Mouse (Mus musculus) heart, postnatal 36 days (tissue): Measurements from ENCODE around the gene Gfap. TPM values are rescaled to one million over a fixed set of nuclear protein-coding genes. Genes with fewer than 3 reads are reported as not detected.

Source experiments
- DNase-seq, 2 experiments: peaks; one replicate each; pipeline ENCODE4 v3.0.0; 2021 to 2022
- intact Hi-C: fragments of 180-260 bp; cut with DNase I; formaldehyde crosslinking; loops from one replicate; pipeline ENCODE4 v1.15.1; 2025
- total RNA-seq, 2 experiments: library from RNA; stranded (reverse); gene quantifications; 2 replicates each; pipeline ENCODE4 v1.2.3; 2021

Gene Gfap
- total RNA-seq, 2 experiments from 2014 or later: 0.19 to 0.31 TPM

GRCm38 (mm10) chr11:102851883-102852282, 48.8 kb downstream of the Gfap start:
- peak; percentile 70 to 85 for DNase-seq
- intact Hi-C loops: loop anchor here (1.0 to 2.0 kb wide), 2 partner anchors 33 to 78 kb away; partner anchors contain the start of gene Gjc1

GRCm38 (mm10) chr11:102845926-102846325, 54.8 kb downstream of the Gfap start:
- intact Hi-C loops: no loop called here
- no peak for DNase-seq

- intact Hi-C loops: no loop called here
- no peak for DNase-seq
Measured at GRCm38 (mm10) chr11:102838616-102839150, 62.0 kb downstream of the Gfap start.

- intact Hi-C loops: no loop called here
- no peak for DNase-seq
Measured at GRCm38 (mm10) chr11:102838126-102838525, 62.6 kb downstream of the Gfap start.

- intact Hi-C loops: no loop called here
Measured at GRCm38 (mm10) chr11:102837385-102837784, 63.3 kb downstream of the Gfap start.

More at GRCm38 (mm10) chr11:102837385-102837784, 63.3 kb downstream of the Gfap start:
- no peak for DNase-seq

Other genes starting within 250 kb of the Gfap start
- gene Meioc, start 237.2 kb downstream of the Gfap start, total RNA-seq: not detected
- 10 to 100 TPM; 19.6 to 24.9 TPM for gene Ccdc43, start 203.1 kb downstream of the Gfap start, total RNA-seq
- 1 to 10 TPM; 4.1 to 6.2 TPM for gene Adam11, start 139.5 kb downstream of the Gfap start, total RNA-seq
- gene Gjc1, start 81.2 kb downstream of the Gfap start, total RNA-seq: 10 to 100 TPM; 23.6 to 33.0 TPM
- gene Higd1b, start 65.1 kb downstream of the Gfap start, total RNA-seq: 10 to 100 TPM; 12.7 to 17.0 TPM
- gene Eftud2, start 19.9 kb downstream of the Gfap start, total RNA-seq: 10 to 100 TPM; 32.7 to 37.9 TPM
- gene Ccdc103, start 19.7 kb downstream of the Gfap start, total RNA-seq: not detected
- not detected for gene Fam187a, start 15.7 kb downstream of the Gfap start, total RNA-seq
- gene Kif18b, start 24.2 kb upstream of the Gfap start, total RNA-seq: under 1 TPM; 0.42 to 0.79 TPM
- not detected for gene C1ql1, start 45.8 kb upstream of the Gfap start, total RNA-seq
- 10 to 100 TPM; 65.2 to 68.7 TPM for gene Nmt1, start 127.3 kb upstream of the Gfap start, total RNA-seq
- 10 to 100 TPM; 70.4 to 81.3 TPM for gene Dcakd, start 127.4 kb upstream of the Gfap start, total RNA-seq
- gene Plcd3, start 200.7 kb upstream of the Gfap start, total RNA-seq: 10 to 100 TPM; 16.1 to 18.3 TPM
- 10 to 100 TPM; 37.4 to 41.4 TPM for gene Acbd4, start 200.8 kb upstream of the Gfap start, total RNA-seq
- 10 to 100 TPM; 18.0 to 20.5 TPM for gene Hexim1, start 215.3 kb upstream of the Gfap start, total RNA-seq
- 1 to 10 TPM; 2.0 to 2.1 TPM for gene Hexim2, start 231.5 kb upstream of the Gfap start, total RNA-seq